Comparison of ENCODE assay signal across 1 mouse cellular context in genomic region chr6:50399427-50400195, GRCm38 (mm10).
A peak's percentile ranks its signal among the peaks of the same experiment; 100 is the strongest.
TF ChIP-seq lines count a peak whose summit lies in the region.

No protein-coding gene starts in this region.

TF ChIP-seq in CH12.LX, 34 proteins besides CTCF, POLR2A, EP300 and RAD21 (continued from another document):
- 0 out of 2 replicates have a peak, but pooled peaks have one; percentile 1 for TF ChIP-seq BHLHE40 (IDR thresholded peaks at IDR 0.05; ENCODE audit: low read depth, low read length)
